Mouse (Mus musculus): ENCODE measurements around the gene Tuba1c.

- no peak for TF ChIP-seq POLR2A (IDR thresholded peaks at IDR 0.05; ENCODE audit: control insufficient read depth, extremely low read depth, insufficient read depth, low read length, poor library complexity)
- TF ChIP-seq CTCF (IDR thresholded peaks at IDR 0.05; ENCODE audit: borderline replicate concordance, control insufficient read depth, extremely low read depth, insufficient read depth, low read length, poor library complexity) = no peak
Observed at GRCm38 (mm10) chr15:99010896-99011295, 18.8 kb upstream of the Tuba1c start.

Measured in thymus, adult 2 months (tissue).